Mouse (Mus musculus) forebrain, embryonic 13.5 days (tissue): ENCODE results near the gene Robo4. TPM values are rescaled to one million over a fixed set of nuclear protein-coding genes. Genes with fewer than 3 reads are reported as not detected.

Experiments
- ATAC-seq: fragments of 200-750 bp; cut with Nextera tagmentation; 2 replicates; pipeline ENCODE4 v1.8.0; 2017
- H3K27ac ChIP-seq: fragments of 300-500 bp; sonication (generic); 2 replicates; pipeline ENCODE4 v1.5.1; 2015; ENCODE audit warnings: inconsistent platforms, mild to moderate bottlenecking, moderate library complexity
- H3K27me3 ChIP-seq: fragments of 300-500 bp; sonication (generic); 2 replicates; pipeline ENCODE4 v1.6.1; 2015; ENCODE audit warnings: mild to moderate bottlenecking, inconsistent platforms
- H3K36me3 ChIP-seq: fragments of 300-500 bp; sonication (generic); 2 replicates; pipeline ENCODE4 v1.6.1; 2015; ENCODE audit warnings: mild to moderate bottlenecking, inconsistent platforms; ENCODE audit not compliant: poor library complexity, severe bottlenecking
- H3K4me1 ChIP-seq: fragments of 300-500 bp; sonication (generic); 2 replicates; pipeline ENCODE4 v1.6.1; 2015; ENCODE audit warnings: inconsistent platforms
- H3K4me2 ChIP-seq: fragments of 300-500 bp; sonication (generic); 2 replicates; pipeline ENCODE4 v1.6.1; 2015; ENCODE audit warnings: inconsistent platforms, mild to moderate bottlenecking, moderate library complexity
- H3K4me3 ChIP-seq: fragments of 300-500 bp; sonication (generic); 2 replicates; pipeline ENCODE4 v1.5.1; 2015; ENCODE audit warnings: mild to moderate bottlenecking, inconsistent platforms
- H3K9ac ChIP-seq: fragments of 300-500 bp; sonication (generic); 2 replicates; pipeline ENCODE4 v1.6.1; 2015; ENCODE audit warnings: mild to moderate bottlenecking, inconsistent platforms
- H3K9me3 ChIP-seq: fragments of 300-500 bp; sonication (generic); replicated peaks from 2 replicates; pipeline ENCODE4 v1.6.1; 2016; ENCODE audit warnings: inconsistent platforms
- WGBS: fragments of 180-500 bp; shearing (Covaris S2); methylation state at CpG from one replicate; pipeline ENCODE4 v1.1.7; 2015; 5-methylcytosine and 5-hydroxymethylcytosine counted together
- polyA plus RNA-seq: library from polyadenylated mRNA; unstranded; fragments of >200 nt; fragmentation: Nextera tagmentation; extraction: Ambion mirVana; gene quantifications from 2 replicates; pipeline ENCODE4 v1.2.1, GENCODE M21; 2015

Robo4 gene
- polyA plus RNA-seq, 1 experiment from 2014 or later = 4.2 TPM

DNA sequence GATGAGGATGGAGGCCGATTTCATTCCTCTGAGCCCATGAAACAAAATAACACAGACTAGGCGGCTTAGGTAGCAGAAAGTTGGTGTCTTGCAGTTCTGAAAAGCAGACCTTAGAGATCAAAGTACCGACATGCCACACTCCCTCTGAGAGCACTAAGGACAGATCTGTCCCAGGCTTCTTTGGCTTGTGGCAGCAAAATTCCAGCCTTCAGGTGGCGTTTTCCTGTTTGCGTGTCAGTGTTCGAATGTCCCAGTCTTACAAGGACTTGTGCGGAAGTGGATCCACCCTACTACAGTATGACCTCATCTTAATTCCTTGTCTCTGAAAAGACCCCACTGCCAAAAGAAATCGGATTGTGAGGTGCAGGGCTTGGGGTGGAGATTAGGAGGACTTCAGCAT lies 32.8 kb upstream of the Robo4 start:
- Histone ChIP-seq H3K36me3 (no peaks in the 10 kb centered on the region), H3K9me3 (no peaks in the 10 kb centered on the region), H3K9ac (no peak overlapping the region), H3K4me1 (no peaks in the 10 kb centered on the region), H3K4me2 (no peak overlapping the region), H3K27ac (no peak overlapping the region), H3K4me3 (no peak overlapping the region), H3K27me3 (no peaks in the 10 kb centered on the region)
- no peak for ATAC-seq
- WGBS = 79% methylated on average over 8 of the region's 8 CpGs

DNA sequence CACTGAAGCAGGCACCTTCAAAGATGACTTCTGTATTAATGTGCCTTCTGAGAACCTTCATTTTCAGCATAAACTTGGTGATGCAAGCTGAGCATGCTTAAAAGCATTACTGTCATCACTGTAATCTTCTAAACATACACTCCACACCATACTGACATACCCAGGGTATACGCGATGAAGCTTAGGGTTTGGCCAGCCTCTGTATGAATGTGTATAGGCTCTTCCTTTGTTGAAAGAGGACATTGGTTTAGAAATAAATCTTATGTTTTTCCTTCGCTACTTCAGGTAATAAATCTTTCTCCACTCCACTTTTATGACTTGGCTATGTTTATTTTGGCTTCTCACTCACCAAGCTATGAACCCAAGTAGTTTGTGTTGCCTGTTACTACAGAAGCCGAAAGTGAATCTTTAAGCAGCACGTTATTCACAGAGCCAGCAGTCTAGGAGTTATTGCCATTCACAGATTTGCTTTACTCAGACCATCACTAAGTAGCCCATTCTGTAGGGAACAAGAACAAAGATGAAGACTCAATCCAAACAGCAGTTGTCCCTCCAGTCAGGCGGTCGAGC lies 30.4 kb upstream of the Robo4 start:
- H3K9ac ChIP-seq = no peak overlapping the region
- no peaks in the 10 kb centered on the region for H3K27me3 ChIP-seq
- no peak overlapping the region for H3K4me2 ChIP-seq
- H3K9me3 ChIP-seq = no peaks in the 10 kb centered on the region
- no peak for ATAC-seq
- H3K27ac ChIP-seq = no peak overlapping the region
- no peak overlapping the region for H3K4me3 ChIP-seq
- no peaks in the 10 kb centered on the region for H3K36me3 ChIP-seq
- WGBS = 89% methylated on average over 7 of the region's 7 CpGs
- H3K4me1 ChIP-seq = no peaks in the 10 kb centered on the region

DNA sequence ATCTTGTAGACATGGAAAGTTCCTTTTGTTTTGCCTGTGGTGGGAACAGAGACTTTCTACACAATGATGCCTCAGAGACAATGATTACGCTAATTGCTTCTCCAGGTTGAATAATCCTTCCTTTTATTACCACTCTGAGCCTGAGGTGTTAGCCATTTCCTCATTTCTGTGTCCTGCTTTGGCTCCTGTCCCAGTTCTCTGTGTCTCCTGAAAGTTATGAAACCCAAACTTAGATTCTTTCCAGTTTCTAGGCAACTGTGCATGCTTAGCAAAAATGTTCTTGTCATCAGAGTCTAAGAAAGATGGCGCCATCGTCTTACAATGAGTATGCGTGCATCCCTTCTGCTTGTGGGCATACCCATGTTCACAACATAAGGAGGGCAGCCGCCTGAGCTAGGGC lies 26.0 kb upstream of the Robo4 start:
- Histone ChIP-seq H3K9ac (no peak overlapping the region), H3K36me3 (no peaks in the 10 kb centered on the region), H3K4me1 (no peaks in the 10 kb centered on the region), H3K9me3 (no peaks in the 10 kb centered on the region), H3K27ac (no peak overlapping the region), H3K4me2 (no peak overlapping the region), H3K27me3 (no peaks in the 10 kb centered on the region), H3K4me3 (no peak overlapping the region)
- no peak for ATAC-seq
- 80% methylated on average over 5 of the region's 5 CpGs for WGBS

DNA sequence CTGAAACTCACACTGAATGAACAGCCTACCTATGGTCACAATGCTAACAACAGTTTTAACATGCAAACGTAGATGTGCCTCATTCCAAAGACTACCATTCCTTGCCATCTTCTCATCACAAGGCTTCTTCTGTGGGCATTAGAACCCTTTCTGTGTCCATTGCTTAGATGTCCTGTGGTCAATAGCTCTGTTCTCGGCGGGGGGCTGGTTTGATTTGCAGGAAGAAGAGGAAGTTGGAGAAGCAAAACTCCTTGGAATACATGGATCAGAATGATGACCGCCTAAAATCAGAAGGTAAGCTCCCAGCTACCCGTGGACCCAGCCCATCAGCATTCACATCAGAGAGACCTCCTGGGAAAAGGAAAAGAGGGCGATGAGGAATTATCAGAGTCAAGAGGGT lies 18.5 kb upstream of the Robo4 start:
- H3K27me3 ChIP-seq = 0 out of 2 replicates have a peak, but pooled peaks cover 5% of the 10 kb centered on the region
- H3K36me3 ChIP-seq = no peaks in the 10 kb centered on the region
- H3K4me2 ChIP-seq = no peak overlapping the region
- 91% methylated on average over 6 of the region's 6 CpGs for WGBS
- H3K9me3 ChIP-seq = no peaks in the 10 kb centered on the region
- peaks cover 10% of the 10 kb centered on the region; the same call in 1 of the 2 replicates for H3K4me1 ChIP-seq
- no peak overlapping the region for H3K27ac ChIP-seq
- no peak overlapping the region for H3K4me3 ChIP-seq
- no peak overlapping the region for H3K9ac ChIP-seq
- ATAC-seq = no peak

DNA sequence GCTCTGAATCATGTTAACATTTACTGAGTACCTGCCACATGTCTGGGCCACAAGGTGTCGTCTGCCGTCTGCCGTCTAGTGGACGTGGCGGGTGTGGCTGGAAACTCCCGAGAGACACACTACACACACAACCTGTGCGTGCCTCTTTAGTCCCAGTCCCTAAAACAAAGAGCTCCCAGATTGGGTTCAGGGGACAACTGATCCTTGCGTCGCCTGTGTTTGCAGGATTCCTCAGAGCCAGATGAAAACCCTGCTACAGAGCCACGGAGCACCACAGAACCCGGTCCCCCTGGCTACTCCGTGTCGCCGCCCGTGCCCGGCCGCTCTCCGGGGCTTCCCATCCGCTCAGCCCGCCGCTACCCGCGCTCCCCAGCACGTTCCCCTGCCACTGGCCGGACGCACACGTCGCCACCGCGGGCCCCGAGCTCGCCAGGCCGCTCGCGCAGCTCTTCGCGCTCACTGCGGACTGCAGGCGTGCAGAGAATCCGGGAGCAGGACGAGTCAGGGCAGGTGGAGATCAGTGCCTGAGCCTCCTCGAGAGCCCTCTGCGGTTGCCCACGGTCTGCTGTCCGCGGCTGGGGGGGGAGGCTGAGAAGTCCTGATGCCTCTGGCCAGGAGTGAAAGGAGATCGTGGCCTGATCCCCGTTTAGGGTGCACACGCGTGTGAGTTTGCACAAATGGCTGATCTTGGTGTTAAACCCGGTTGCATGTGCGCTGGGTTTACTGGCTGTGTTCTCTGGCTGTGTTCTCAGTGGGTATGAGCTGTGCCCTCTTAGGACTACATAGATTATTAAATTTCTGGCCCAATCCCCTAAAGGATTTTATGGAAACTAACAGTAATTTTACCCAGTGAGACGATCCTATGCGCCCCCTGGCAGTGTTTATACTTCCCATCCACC lies 17.2 kb upstream of the Robo4 start:
- no peaks in the 10 kb centered on the region for H3K9me3 ChIP-seq
- 7% methylated on average over 54 of the region's 54 CpGs for WGBS
- H3K4me2 ChIP-seq = peak overlapping the region; percentile 85
- H3K27me3 ChIP-seq = 0 out of 2 replicates have a peak, but pooled peaks cover 5% of the 10 kb centered on the region
- H3K4me3 ChIP-seq = peak overlapping the region; percentile 48
- peaks cover 10% of the 10 kb centered on the region; the same call in 1 of the 2 replicates for H3K4me1 ChIP-seq
- no peaks in the 10 kb centered on the region for H3K36me3 ChIP-seq
- ATAC-seq = peak; percentile 83
- peak overlapping the region; percentile 80 for H3K9ac ChIP-seq
- no peak overlapping the region for H3K27ac ChIP-seq

DNA sequence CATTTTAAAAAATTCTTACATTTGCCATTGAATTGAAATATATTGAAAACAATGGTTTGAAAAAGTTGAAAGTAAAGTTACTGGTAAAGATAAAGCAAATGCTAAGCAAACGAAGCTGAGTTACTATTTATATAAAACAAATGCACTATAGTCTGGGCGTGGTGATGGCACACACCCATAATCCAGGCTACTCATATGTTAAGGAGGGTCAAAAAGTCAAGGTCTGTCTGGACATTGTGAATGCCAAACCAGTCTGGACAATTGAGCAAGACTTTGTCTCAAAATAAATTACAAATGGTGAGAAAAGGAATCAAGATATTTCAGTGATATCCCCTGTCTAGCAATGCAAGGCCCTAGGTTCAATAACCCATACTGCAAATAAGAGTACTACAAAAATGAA lies 10.8 kb upstream of the Robo4 start:
- H3K4me1 ChIP-seq = no peaks in the 10 kb centered on the region
- WGBS = 84% methylated on average over 2 of the region's 2 CpGs
- no peak overlapping the region for H3K9ac ChIP-seq

DNA sequence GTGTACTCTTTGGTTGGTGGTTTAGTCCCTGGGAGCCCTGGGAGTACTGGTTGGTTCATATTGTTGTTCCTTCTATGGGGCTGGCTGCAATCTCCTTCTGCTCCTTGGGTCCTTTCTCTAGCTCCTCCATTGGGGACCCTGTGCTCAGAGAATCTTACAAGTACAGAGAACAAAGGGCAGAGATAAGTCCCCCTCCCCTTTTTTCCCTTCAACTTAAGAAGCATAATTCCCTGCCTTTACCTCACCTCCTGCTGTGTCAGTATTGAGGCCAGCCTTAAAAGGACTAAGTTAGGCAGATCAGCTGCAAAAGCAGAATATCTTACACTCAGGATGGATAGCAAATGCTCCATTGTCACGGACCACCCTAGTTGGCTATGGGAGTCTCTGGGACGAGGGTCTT lies 9.6 kb upstream of the Robo4 start:
- ATAC-seq = no peak
- Histone ChIP-seq H3K9ac (no peak overlapping the region), H3K27ac (no peak overlapping the region), H3K36me3 (no peaks in the 10 kb centered on the region), H3K4me2 (no peak overlapping the region), H3K4me3 (no peak overlapping the region), H3K4me1 (no peaks in the 10 kb centered on the region), H3K27me3 (no peaks in the 10 kb centered on the region), H3K9me3 (no peaks in the 10 kb centered on the region)
- WGBS = 43% methylated on average over 2 of the region's 2 CpGs

More for the DNA sequence above, 10.8 kb upstream of the Robo4 start:
- no peak for ATAC-seq
- no peak overlapping the region for H3K4me3 ChIP-seq
- H3K27me3 ChIP-seq = 0 out of 2 replicates have a peak, but pooled peaks cover 3% of the 10 kb centered on the region
- no peaks in the 10 kb centered on the region for H3K9me3 ChIP-seq
- no peak overlapping the region for H3K27ac ChIP-seq
- no peaks in the 10 kb centered on the region for H3K36me3 ChIP-seq
- no peak overlapping the region for H3K4me2 ChIP-seq

DNA sequence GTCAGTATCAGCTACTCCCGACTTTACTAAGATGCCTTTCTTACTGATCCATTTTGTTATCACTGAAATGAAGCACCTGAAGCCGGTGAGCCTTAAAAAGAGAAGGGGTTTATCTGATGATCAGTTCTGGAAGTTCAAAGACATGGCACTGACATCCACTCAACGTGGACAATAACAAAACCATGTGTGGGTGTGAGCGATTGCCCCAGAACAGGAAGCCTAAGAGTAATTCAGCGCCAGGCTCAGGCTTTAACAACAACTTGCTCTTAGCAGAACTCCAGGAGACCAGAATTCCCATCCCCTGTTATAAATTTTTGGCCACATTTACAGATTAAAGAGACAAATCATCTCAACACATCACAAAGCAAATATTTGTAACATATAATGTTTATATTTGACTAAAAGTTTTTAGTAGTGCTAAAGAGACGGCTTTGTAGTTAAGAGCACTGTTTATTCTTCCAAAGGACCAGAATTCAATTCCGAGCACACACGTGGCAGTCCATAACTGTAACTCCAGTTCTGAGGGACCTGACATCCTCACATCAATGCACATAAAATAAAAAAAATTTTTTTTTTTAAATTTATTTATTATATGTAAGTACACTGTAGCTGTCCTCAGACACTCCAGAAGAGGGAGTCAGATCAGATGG lies 8.1 kb upstream of the Robo4 start:
- H3K9me3 ChIP-seq = no peaks in the 10 kb centered on the region
- H3K4me1 ChIP-seq = no peaks in the 10 kb centered on the region
- H3K4me3 ChIP-seq = no peak overlapping the region
- no peak overlapping the region for H3K27ac ChIP-seq
- no peaks in the 10 kb centered on the region for H3K27me3 ChIP-seq
- no peak for ATAC-seq
- no peaks in the 10 kb centered on the region for H3K36me3 ChIP-seq
- no peak overlapping the region for H3K4me2 ChIP-seq
- no peak overlapping the region for H3K9ac ChIP-seq
- 83% methylated on average over 8 of the region's 8 CpGs for WGBS

DNA sequence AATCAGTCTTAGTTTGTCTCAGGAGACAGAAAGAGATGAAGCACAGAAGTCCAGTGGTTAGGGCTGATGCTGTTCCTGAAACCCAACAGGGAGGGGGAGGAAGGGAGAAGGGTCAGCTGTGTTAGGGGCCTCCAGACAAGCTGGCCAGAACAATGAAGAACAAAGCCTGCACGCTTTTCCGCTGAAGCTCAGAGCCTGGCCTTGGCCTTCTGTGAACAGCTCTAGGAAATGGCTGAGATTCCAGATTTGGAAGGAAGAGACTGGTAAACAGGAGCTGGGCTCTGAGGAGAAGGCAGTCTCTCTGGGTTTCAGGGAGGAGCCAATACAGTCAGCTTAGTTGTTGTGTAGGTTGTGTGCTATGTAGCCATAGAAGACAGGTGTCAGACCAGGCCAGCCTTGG lies 1.1 kb upstream of the Robo4 start:
- Histone ChIP-seq H3K27ac (no peak overlapping the region), H3K9ac (no peak overlapping the region), H3K4me3 (no peak overlapping the region), H3K9me3 (no peaks in the 10 kb centered on the region), H3K27me3 (no peaks in the 10 kb centered on the region), H3K4me1 (no peaks in the 10 kb centered on the region), H3K4me2 (no peak overlapping the region), H3K36me3 (no peaks in the 10 kb centered on the region)
- WGBS = 50% methylated on average over 2 of the region's 2 CpGs
- ATAC-seq = no peak

DNA sequence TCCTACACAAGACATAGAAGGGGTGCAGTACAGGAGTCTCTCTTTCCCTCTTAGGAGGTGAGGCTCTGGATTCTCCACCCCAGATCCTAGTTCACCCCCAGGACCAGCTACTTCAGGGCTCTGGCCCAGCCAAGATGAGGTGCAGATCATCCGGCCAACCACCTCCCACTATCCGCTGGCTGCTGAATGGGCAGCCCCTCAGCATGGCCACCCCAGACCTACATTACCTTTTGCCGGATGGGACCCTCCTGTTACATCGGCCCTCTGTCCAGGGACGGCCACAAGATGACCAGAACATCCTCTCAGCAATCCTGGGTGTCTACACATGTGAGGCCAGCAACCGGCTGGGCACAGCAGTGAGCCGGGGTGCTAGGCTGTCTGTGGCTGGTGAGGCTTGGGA lies 804 bp downstream of the Robo4 start:
- no peak overlapping the region for H3K27ac ChIP-seq

DNA sequence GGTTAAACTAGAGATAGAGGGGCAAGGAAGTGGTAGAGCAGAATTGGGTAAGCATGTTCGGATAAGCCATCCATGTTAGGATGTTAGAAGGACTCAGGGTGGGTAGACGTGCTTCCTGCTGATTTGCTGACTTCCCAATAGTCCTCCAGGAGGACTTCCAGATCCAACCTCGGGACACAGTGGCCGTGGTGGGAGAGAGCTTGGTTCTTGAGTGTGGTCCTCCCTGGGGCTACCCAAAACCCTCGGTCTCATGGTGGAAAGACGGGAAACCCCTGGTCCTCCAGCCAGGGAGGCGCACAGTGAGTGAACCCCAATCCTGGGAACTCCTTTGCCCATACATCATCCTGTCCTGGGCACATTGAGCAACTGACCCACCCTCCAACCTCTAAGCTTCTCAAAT lies 1.3 kb downstream of the Robo4 start:
- Histone ChIP-seq H3K4me3 (no peak overlapping the region), H3K27ac (no peak overlapping the region), H3K9ac (no peak overlapping the region), H3K9me3 (no peaks in the 10 kb centered on the region), H3K27me3 (0 out of 2 replicates have a peak, but pooled peaks cover 3% of the 10 kb centered on the region), H3K4me1 (peaks cover 3% of the 10 kb centered on the region; the same call in 1 of the 2 replicates), H3K4me2 (no peak overlapping the region), H3K36me3 (no peaks in the 10 kb centered on the region)
- 88% methylated on average over 7 of the region's 7 CpGs for WGBS
- no peak for ATAC-seq

More for the DNA sequence above, 804 bp downstream of the Robo4 start:
- no peak for ATAC-seq
- H3K36me3 ChIP-seq = no peaks in the 10 kb centered on the region
- H3K9ac ChIP-seq = no peak overlapping the region
- H3K4me3 ChIP-seq = no peak overlapping the region
- H3K27me3 ChIP-seq = no peaks in the 10 kb centered on the region
- H3K4me1 ChIP-seq = no peaks in the 10 kb centered on the region
- WGBS = 93% methylated on average over 7 of the region's 7 CpGs
- H3K4me2 ChIP-seq = no peak overlapping the region
- no peaks in the 10 kb centered on the region for H3K9me3 ChIP-seq

DNA sequence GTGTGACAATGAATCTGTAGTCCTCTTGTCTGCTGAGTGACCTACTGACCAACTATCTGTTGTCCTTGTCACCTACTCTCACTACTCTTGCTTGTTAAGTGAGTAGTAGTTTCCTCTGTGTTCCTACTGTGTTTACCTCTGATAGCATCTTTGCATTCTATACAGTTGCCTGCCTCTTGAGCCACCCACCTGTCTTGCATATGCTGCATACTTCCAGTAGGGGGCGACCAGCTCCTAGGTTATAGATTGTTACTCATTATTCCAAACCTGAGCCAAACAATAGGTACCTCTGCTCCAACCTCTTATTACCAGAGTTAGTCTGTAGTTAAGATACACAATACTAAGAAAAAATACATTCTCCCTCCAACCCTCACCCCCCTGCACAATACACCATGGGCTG lies 4.7 kb downstream of the Robo4 start:
- WGBS = 0% methylated on average over 1 of the region's 1 CpGs
- H3K9me3 ChIP-seq = no peaks in the 10 kb centered on the region
- H3K4me3 ChIP-seq = no peak overlapping the region
- no peak overlapping the region for H3K4me2 ChIP-seq
- H3K27me3 ChIP-seq = peaks cover 5% of the 10 kb centered on the region; the same call in 1 of the 2 replicates
- H3K9ac ChIP-seq = no peak overlapping the region
- H3K36me3 ChIP-seq = no peaks in the 10 kb centered on the region
- no peak overlapping the region for H3K27ac ChIP-seq
- ATAC-seq = peak; percentile 50
- peaks cover 7% of the 10 kb centered on the region; the same call in 1 of the 2 replicates for H3K4me1 ChIP-seq
